Mouse (Mus musculus) CH12.LX (cell line): ENCODE measurements around the gene Wdr62.

ENCODE experiments used
- CHD1 ChIP-seq: IDR thresholded peaks from 2 replicates; pipeline ENCODE4 v1.6.1; 2012; ENCODE audit warnings: low read depth, low read length, improper control_type of control experiment, inconsistent platforms
- CHD2 ChIP-seq: IDR thresholded peaks from 2 replicates; pipeline ENCODE4 v1.6.1; 2011; ENCODE audit warnings: low read length, improper control_type of control experiment
- CTCF ChIP-seq, 2 experiments: IDR thresholded peaks in 1 of 2; conservative IDR thresholded peaks in 1 of 2; 2 replicates each; pipeline ENCODE4 v1.5.1; 2011 to 2012; ENCODE audit warnings: low read depth in 2 of 2, low read length in 2 of 2, improper control_type of control experiment in 1 of 2, inconsistent platforms in 1 of 2, mild to moderate bottlenecking in 1 of 2, moderate library complexity in 1 of 2
- MAFK ChIP-seq: IDR thresholded peaks from 2 replicates; pipeline ENCODE4 v1.6.1; 2011; ENCODE audit warnings: low read length, improper control_type of control experiment; ENCODE audit not compliant: insufficient replicate concordance
- POLR2AphosphoS2 ChIP-seq: IDR thresholded peaks from 2 replicates; pipeline ENCODE4 v1.6.1; 2011; ENCODE audit warnings: low read depth, low read length, improper control_type of control experiment
- USF2 ChIP-seq: conservative IDR thresholded peaks from 2 replicates; pipeline ENCODE4 v1.6.1; 2011; ENCODE audit warnings: low read depth, low read length, improper control_type of control experiment

DNA sequence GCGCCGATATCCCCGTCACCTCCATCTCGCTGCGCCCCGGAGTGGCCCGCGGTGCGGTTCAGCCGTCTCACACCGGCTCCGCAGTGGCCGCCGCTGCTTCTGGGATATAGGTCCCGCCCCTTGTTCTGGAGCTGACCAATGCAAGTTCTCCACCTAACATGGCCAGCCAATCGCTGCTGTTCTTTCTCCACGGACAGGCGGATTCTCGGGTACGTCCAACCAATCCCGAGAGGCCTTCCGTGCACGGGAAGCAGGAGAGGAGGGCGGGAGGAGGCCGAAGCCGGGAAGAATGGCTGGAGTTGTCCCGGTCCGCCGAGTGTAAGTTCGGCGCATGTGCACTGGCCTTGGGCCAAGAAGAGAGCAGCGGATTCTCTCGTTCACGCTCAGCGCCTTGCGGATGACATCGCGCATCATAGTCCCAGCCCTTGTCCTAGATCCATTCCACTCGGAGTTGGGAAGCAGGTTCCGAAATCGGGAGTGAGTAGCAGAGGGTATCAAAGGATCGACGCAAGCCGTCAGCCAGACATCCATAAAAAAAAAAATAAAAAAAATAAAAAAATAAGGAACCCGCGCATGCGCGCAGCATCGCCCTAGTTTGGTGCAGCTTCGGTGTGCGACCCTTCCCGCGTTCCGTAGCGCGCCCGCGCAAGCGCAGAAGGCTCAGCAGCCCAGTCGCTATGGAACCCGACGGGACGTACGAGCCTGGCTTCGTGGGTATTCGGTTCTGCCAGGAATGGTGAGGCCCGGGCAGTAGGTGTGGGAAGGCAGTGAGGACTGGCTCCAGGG, 48.4 kb downstream of the Wdr62 start, which contains the start of the genes Polr2i and Tbcb:
- TF ChIP-seq USF2: no peak; the same call in 1 of the 2 replicates
- peak; percentile 95 for TF ChIP-seq CHD2
- no peak for TF ChIP-seq CTCF (conservative IDR thresholded peaks at IDR 0.05 in 1 of 2, IDR thresholded peaks at IDR 0.05 in 1 of 2; ENCODE audit: low read depth in 2 of 2, low read length in 2 of 2)
- TF ChIP-seq MAFK: no peak
- 0 out of 2 replicates have a peak, but pooled peaks have one; percentile 65 for TF ChIP-seq CHD1
- TF ChIP-seq POLR2AphosphoS2: no peak
